Mouse (Mus musculus) midbrain, embryonic 10.5 days (tissue): ENCODE measurements around the gene Stil. TPM values are rescaled to one million over a fixed set of nuclear protein-coding genes. Genes with fewer than 3 reads are reported as not detected.

Experiments used
- DNase-seq: peaks from one replicate; pipeline ENCODE4 v3.0.0-alpha.2; 2017; ENCODE audit warnings: low spot score
- H3K27ac ChIP-seq: fragments of 300-500 bp; sonication (generic); replicated peaks from 2 replicates; pipeline ENCODE4 v1.5.1; 2016; ENCODE audit warnings: mild to moderate bottlenecking
- H3K27me3 ChIP-seq: fragments of 300-500 bp; sonication (generic); 2 replicates; pipeline ENCODE4 v1.6.1; 2016; ENCODE audit warnings: low read depth, mild to moderate bottlenecking; ENCODE audit not compliant: poor library complexity, severe bottlenecking
- H3K36me3 ChIP-seq: fragments of 300-500 bp; sonication (generic); 2 replicates; pipeline ENCODE4 v1.6.1; 2016; ENCODE audit warnings: mild to moderate bottlenecking, moderate library complexity
- H3K4me1 ChIP-seq: fragments of 300-500 bp; sonication (generic); 2 replicates; pipeline ENCODE4 v1.6.1; 2016
- H3K4me3 ChIP-seq: fragments of 300-500 bp; sonication (generic); 2 replicates; pipeline ENCODE4 v1.5.1; 2016; ENCODE audit warnings: mild to moderate bottlenecking, moderate library complexity
- H3K9me3 ChIP-seq: fragments of 300-500 bp; sonication (generic); replicated peaks from 2 replicates; pipeline ENCODE4 v1.6.1; 2016; ENCODE audit warnings: mild to moderate bottlenecking
- WGBS: fragments of 180-500 bp; shearing (Covaris S2); methylation state at CpG from one replicate; pipeline ENCODE4 v1.1.7; 2016; 5-methylcytosine and 5-hydroxymethylcytosine counted together
- polyA plus RNA-seq: library from polyadenylated mRNA; unstranded; fragments of >200 nt; fragmentation: Nextera tagmentation; extraction: Ambion mirVana; gene quantifications from 2 replicates; pipeline ENCODE4 v1.2.1, GENCODE M21; 2016

The Stil gene
- polyA plus RNA-seq, 1 experiment from 2014 or later = 19.0 TPM

- no peak for DNase-seq
- Histone ChIP-seq H3K27me3 (peaks cover 100% of the 10 kb centered on the region), H3K9me3 (no peaks in the 10 kb centered on the region), H3K36me3 (no peaks in the 10 kb centered on the region), H3K27ac (no peak overlapping the region), H3K4me1 (peaks cover 26% of the 10 kb centered on the region), H3K4me3 (no peak overlapping the region)
- WGBS = 15% methylated on average over 3 of the region's 3 CpGs
These were observed 55.7 kb downstream of the Stil start for GRCm38 (mm10) chr4:115055691-115056090.

- WGBS = under 1% methylated on average over 60 of the region's 60 CpGs
These were observed 56.5 kb downstream of the Stil start, which contains the start of gene Tal1 for GRCm38 (mm10) chr4:115056371-115056920. Gene Tal1, plus strand, starts transcription at chr4:115056426.

GRCm38 (mm10) chr4:115056921-115057673 is 57.1 kb downstream of the Stil start:
- H3K27ac ChIP-seq = peak overlapping the region; percentile 82
- peak; percentile 77 for DNase-seq
- H3K4me3 ChIP-seq = peak overlapping the region; percentile 52
- peaks cover 26% of the 10 kb centered on the region for H3K4me1 ChIP-seq
- H3K27me3 ChIP-seq = peaks cover 100% of the 10 kb centered on the region
- WGBS = under 1% methylated on average over 47 of the region's 48 CpGs
- H3K9me3 ChIP-seq = no peaks in the 10 kb centered on the region
- H3K36me3 ChIP-seq = no peaks in the 10 kb centered on the region

More at GRCm38 (mm10) chr4:115056371-115056920, 56.5 kb downstream of the Stil start, which contains the start of gene Tal1:
- Histone ChIP-seq H3K9me3 (no peaks in the 10 kb centered on the region), H3K27ac (peak within 1 kb of the TSS; percentile 82), H3K36me3 (no peaks in the 10 kb centered on the region), H3K4me1 (peaks cover 26% of the 10 kb centered on the region), H3K4me3 (peak within 1 kb of the TSS; percentile 52), H3K27me3 (peaks cover 100% of the 10 kb centered on the region)
- peak; percentile 76 for DNase-seq

- Histone ChIP-seq H3K4me1 (peaks cover 26% of the 10 kb centered on the region), H3K36me3 (no peaks in the 10 kb centered on the region), H3K4me3 (peak overlapping the region; percentile 52), H3K27me3 (peaks cover 100% of the 10 kb centered on the region), H3K27ac (peak overlapping the region; percentile 82), H3K9me3 (no peaks in the 10 kb centered on the region)
- DNase-seq = peak; percentile 74
- WGBS = under 1% methylated on average over 33 of the region's 33 CpGs
These were observed 57.8 kb downstream of the Stil start for GRCm38 (mm10) chr4:115057674-115058316.

- peak; percentile 49 for DNase-seq
- under 1% methylated on average over 20 of the region's 20 CpGs for WGBS
These were observed 58.4 kb downstream of the Stil start for GRCm38 (mm10) chr4:115058317-115058761.

GRCm38 (mm10) chr4:115058871-115059590 is 59.1 kb downstream of the Stil start:
- Histone ChIP-seq H3K27me3 (peaks cover 100% of the 10 kb centered on the region), H3K36me3 (no peaks in the 10 kb centered on the region), H3K9me3 (no peaks in the 10 kb centered on the region), H3K4me1 (peaks cover 37% of the 10 kb centered on the region), H3K27ac (peak overlapping the region; percentile 82), H3K4me3 (peak overlapping the region; percentile 52)
- DNase-seq = peak; percentile 43
- WGBS = 1% methylated on average over 23 of the region's 23 CpGs

More at GRCm38 (mm10) chr4:115058317-115058761, 58.4 kb downstream of the Stil start:
- Histone ChIP-seq H3K4me3 (peak overlapping the region; percentile 52), H3K27ac (peak overlapping the region; percentile 82), H3K36me3 (no peaks in the 10 kb centered on the region), H3K4me1 (peaks cover 30% of the 10 kb centered on the region), H3K27me3 (peaks cover 100% of the 10 kb centered on the region), H3K9me3 (no peaks in the 10 kb centered on the region)

GRCm38 (mm10) chr4:115059871-115060270 is 59.9 kb downstream of the Stil start:
- H3K36me3 ChIP-seq = no peaks in the 10 kb centered on the region
- peaks cover 100% of the 10 kb centered on the region for H3K27me3 ChIP-seq
- DNase-seq = peak; percentile 46
- peaks cover 38% of the 10 kb centered on the region for H3K4me1 ChIP-seq
- peak overlapping the region; percentile 82 for H3K27ac ChIP-seq
- 2% methylated on average over 12 of the region's 12 CpGs for WGBS
- no peaks in the 10 kb centered on the region for H3K9me3 ChIP-seq
- peak overlapping the region; percentile 52 for H3K4me3 ChIP-seq

- no peaks in the 10 kb centered on the region for H3K36me3 ChIP-seq
- H3K4me3 ChIP-seq = peak overlapping the region; percentile 52
- H3K9me3 ChIP-seq = no peaks in the 10 kb centered on the region
- WGBS = 8% methylated on average over 3 of the region's 3 CpGs
- H3K4me1 ChIP-seq = peaks cover 38% of the 10 kb centered on the region
- DNase-seq = no peak
- peaks cover 100% of the 10 kb centered on the region for H3K27me3 ChIP-seq
- no peak overlapping the region for H3K27ac ChIP-seq
These were observed 60.8 kb downstream of the Stil start for GRCm38 (mm10) chr4:115060753-115061152.

GRCm38 (mm10) chr4:115062540-115062874 is 62.5 kb downstream of the Stil start:
- Histone ChIP-seq H3K27ac (peak overlapping the region; percentile 69), H3K4me1 (peaks cover 22% of the 10 kb centered on the region), H3K27me3 (peaks cover 100% of the 10 kb centered on the region), H3K36me3 (no peaks in the 10 kb centered on the region), H3K9me3 (no peaks in the 10 kb centered on the region), H3K4me3 (peak overlapping the region; percentile 59)
- peak; percentile 42 for DNase-seq
- WGBS = 4% methylated on average over 9 of the region's 9 CpGs

- WGBS = 0% methylated on average over 55 of the region's 58 CpGs
- Histone ChIP-seq H3K27ac (peak overlapping the region; percentile 69), H3K36me3 (no peaks in the 10 kb centered on the region), H3K4me1 (peaks cover 19% of the 10 kb centered on the region), H3K27me3 (peaks cover 100% of the 10 kb centered on the region), H3K4me3 (peak overlapping the region; percentile 59), H3K9me3 (no peaks in the 10 kb centered on the region)
- peak; percentile 70 for DNase-seq
These were observed 63.0 kb downstream of the Stil start for GRCm38 (mm10) chr4:115062875-115063517.

GRCm38 (mm10) chr4:115063518-115064239 is 63.7 kb downstream of the Stil start:
- peak; percentile 39 for DNase-seq
- Histone ChIP-seq H3K4me1 (peaks cover 22% of the 10 kb centered on the region), H3K27ac (peak overlapping the region; percentile 69), H3K36me3 (peaks cover 3% of the 10 kb centered on the region; the same call in 1 of the 2 replicates), H3K9me3 (no peaks in the 10 kb centered on the region), H3K4me3 (peak overlapping the region; percentile 59), H3K27me3 (peaks cover 100% of the 10 kb centered on the region)
- under 1% methylated on average over 31 of the region's 31 CpGs for WGBS
